Mouse (Mus musculus) intestine, postnatal 0 days (tissue): Measurements from ENCODE around the gene Col18a1. TPM values are rescaled to one million over a fixed set of nuclear protein-coding genes. Genes with fewer than 3 reads are reported as not detected.
A peak's percentile ranks its signal among the peaks of the same experiment; 100 is the strongest.

Source experiments
- ATAC-seq: fragments of 200-750 bp; cut with Nextera tagmentation; 2 replicates; pipeline ENCODE4 v1.8.0; 2017; ENCODE audit warnings: mild to moderate bottlenecking, moderate TSS enrichment, moderate library complexity
- H3K27ac ChIP-seq: fragments of 300-500 bp; sonication (generic); 2 replicates; pipeline ENCODE4 v1.5.1; 2014; ENCODE audit warnings: mild to moderate bottlenecking, low read depth, low read length, moderate library complexity
- H3K27me3 ChIP-seq: fragments of 300-500 bp; sonication (generic); replicated peaks from 2 replicates; pipeline ENCODE4 v1.6.1; 2014; ENCODE audit warnings: low read length, mixed read lengths; ENCODE audit not compliant: control insufficient read depth, insufficient read depth
- H3K36me3 ChIP-seq: fragments of 300-500 bp; sonication (generic); 2 replicates; pipeline ENCODE4 v1.6.1; 2014; ENCODE audit warnings: mild to moderate bottlenecking, moderate library complexity; ENCODE audit not compliant: control insufficient read depth, insufficient read depth
- H3K4me1 ChIP-seq: fragments of 300-500 bp; sonication (generic); replicated peaks from 2 replicates; pipeline ENCODE4 v1.6.1; 2014; ENCODE audit warnings: antibody characterized with exemption, low read length, mixed read lengths; ENCODE audit not compliant: control insufficient read depth, insufficient read depth
- H3K4me2 ChIP-seq: fragments of 300-500 bp; sonication (generic); replicated peaks from 2 replicates; pipeline ENCODE4 v1.6.1; 2014; ENCODE audit warnings: low read depth, mild to moderate bottlenecking, moderate library complexity
- H3K4me3 ChIP-seq: fragments of 300-500 bp; sonication (generic); 2 replicates; pipeline ENCODE4 v1.5.1; 2014; ENCODE audit warnings: low read depth, low read length
- H3K9ac ChIP-seq: fragments of 300-500 bp; sonication (generic); 2 replicates; pipeline ENCODE4 v1.6.1; 2014; ENCODE audit warnings: mild to moderate bottlenecking, low read depth, low read length
- H3K9me3 ChIP-seq: fragments of 300-500 bp; sonication (generic); 2 replicates; pipeline ENCODE4 v1.6.1; 2016; ENCODE audit warnings: mixed run types; ENCODE audit not compliant: control insufficient read depth
- CTCF ChIP-seq: sonication (generic); IDR thresholded peaks from 2 replicates; pipeline ENCODE4 v1.5.1; 2016; ENCODE audit warnings: low read depth, mild to moderate bottlenecking, control low read depth, antibody characterized with exemption, moderate library complexity
- WGBS: fragments of 180-500 bp; shearing (Covaris S2); extraction: QIAGEN DNeasy Blood & Tissue Kit; methylation state at CpG from one replicate; pipeline ENCODE4 v1.1.7; 2014; 5-methylcytosine and 5-hydroxymethylcytosine counted together
- polyA plus RNA-seq: library from polyadenylated mRNA; unstranded; fragments of >200 nt; fragmentation: Nextera tagmentation; extraction: Ambion mirVana; gene quantifications from 2 replicates; pipeline ENCODE4 v1.2.1, GENCODE M21; 2015

Col18a1 gene
- polyA plus RNA-seq, 1 experiment from 2014 or later: 35.2 TPM

DNA sequence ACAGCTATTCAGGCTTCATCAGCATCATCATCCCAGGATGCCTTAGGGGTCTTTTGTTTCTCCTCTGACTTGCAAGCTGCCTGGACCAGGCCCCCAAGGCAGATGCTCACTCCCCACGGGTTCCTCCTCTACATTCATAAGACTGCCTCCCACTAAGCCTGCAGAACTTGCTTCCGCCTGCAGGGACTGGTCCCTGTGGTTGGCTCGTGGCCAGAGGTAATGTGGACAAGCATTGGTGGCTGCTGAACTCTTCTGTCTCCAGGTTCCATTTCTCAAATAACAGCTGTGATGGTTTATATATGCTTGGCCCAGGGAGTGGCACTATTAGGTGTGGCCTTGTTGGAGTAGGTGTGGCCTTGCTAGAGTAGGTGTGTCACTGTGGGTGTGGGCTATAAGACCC is 104.9 kb downstream of the Col18a1 start:
- Histone ChIP-seq H3K27me3 (no peaks in the 10 kb centered on the region), H3K9me3 (no peaks in the 10 kb centered on the region), H3K4me3 (no peak overlapping the region), H3K4me2 (no peak overlapping the region), H3K4me1 (no peaks in the 10 kb centered on the region), H3K27ac (no peak overlapping the region), H3K36me3 (no peaks in the 10 kb centered on the region), H3K9ac (no peak overlapping the region)
- WGBS: 67% methylated on average over 3 of the region's 3 CpGs
- ATAC-seq: no peak
- TF ChIP-seq CTCF: no peak

GRCm38 (mm10) chr10:77056768-77057167 is 109.6 kb downstream of the Col18a1 start:
- H3K4me3 ChIP-seq: no peak overlapping the region

DNA sequence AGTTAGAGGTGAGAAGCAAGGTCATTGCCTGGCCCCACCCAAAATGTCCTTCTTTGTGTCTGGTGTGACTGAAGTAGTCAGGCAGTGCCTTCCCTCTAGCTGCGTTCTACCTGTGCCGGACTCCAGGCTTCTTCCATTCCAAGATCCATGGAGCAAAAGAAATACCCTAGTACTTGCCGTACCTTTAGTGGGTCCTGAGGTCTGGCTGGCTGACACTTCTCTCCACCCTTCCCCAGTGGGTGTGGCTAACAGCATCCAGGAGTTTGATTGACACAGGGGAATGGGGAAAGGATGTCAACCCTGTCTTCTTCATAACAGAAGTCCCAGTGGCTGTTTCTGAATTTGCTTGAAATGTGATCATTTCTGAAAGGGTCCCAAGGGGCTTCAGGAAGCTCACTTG is 117.7 kb downstream of the Col18a1 start:
- Histone ChIP-seq H3K4me2 (no peak overlapping the region), H3K9ac (no peak overlapping the region), H3K4me3 (no peak overlapping the region), H3K27ac (no peak overlapping the region), H3K27me3 (no peaks in the 10 kb centered on the region), H3K36me3 (peaks cover 68% of the 10 kb centered on the region), H3K9me3 (no peaks in the 10 kb centered on the region), H3K4me1 (no peaks in the 10 kb centered on the region)
- WGBS: 85% methylated on average over 3 of the region's 3 CpGs
- no peak for ATAC-seq
- no peak for TF ChIP-seq CTCF

More at GRCm38 (mm10) chr10:77056768-77057167, 109.6 kb downstream of the Col18a1 start:
- no peak overlapping the region for H3K9ac ChIP-seq
- TF ChIP-seq CTCF: no peak
- no peaks in the 10 kb centered on the region for H3K9me3 ChIP-seq
- H3K4me1 ChIP-seq: no peaks in the 10 kb centered on the region
- H3K27ac ChIP-seq: no peak overlapping the region
- H3K4me2 ChIP-seq: no peak overlapping the region
- no peak for ATAC-seq
- peaks cover 5% of the 10 kb centered on the region; the same call in 1 of the 2 replicates for H3K36me3 ChIP-seq
- H3K27me3 ChIP-seq: no peaks in the 10 kb centered on the region
- 77% methylated on average over 10 of the region's 10 CpGs for WGBS

GRCm38 (mm10) chr10:77048196-77048595 is 118.2 kb downstream of the Col18a1 start:
- WGBS: 72% methylated on average over 4 of the region's 4 CpGs
- Histone ChIP-seq H3K4me2 (no peak overlapping the region), H3K27me3 (no peaks in the 10 kb centered on the region), H3K9ac (no peak overlapping the region), H3K36me3 (peaks cover 71% of the 10 kb centered on the region), H3K4me1 (no peaks in the 10 kb centered on the region), H3K9me3 (no peaks in the 10 kb centered on the region), H3K4me3 (no peak overlapping the region), H3K27ac (no peak overlapping the region)
- ATAC-seq: no peak
- TF ChIP-seq CTCF: no peak

DNA sequence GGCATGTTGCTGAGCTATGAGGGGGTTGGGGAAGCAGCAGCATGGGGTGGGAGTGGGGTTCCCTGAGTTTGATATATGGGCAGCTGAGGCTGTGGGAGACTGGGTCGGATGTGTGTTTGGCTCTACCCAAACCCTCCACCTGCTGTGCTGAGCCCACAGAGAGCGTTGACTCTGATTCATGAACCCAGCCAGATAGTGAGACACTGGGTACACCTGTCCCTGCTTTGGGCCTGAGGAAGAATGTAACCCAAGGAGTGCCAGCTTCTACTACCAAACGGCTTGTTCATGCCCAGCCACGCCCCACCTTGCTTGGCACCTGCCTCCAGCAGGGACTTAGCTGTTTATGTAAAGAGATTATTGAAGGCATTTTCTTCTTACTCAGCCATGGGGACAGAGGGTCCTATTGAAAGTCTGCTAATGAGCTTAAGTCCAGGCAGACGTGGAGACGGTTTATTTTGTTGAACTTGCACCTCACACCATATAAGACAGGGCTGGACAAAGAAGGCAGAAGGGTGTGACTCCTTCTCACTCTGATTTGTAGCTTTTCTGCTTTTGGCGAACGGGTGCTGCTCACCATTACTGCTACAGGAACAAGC is 127.7 kb downstream of the Col18a1 start:
- ATAC-seq: no peak
- Histone ChIP-seq H3K4me3 (no peak overlapping the region), H3K27ac (no peak overlapping the region), H3K9ac (no peak overlapping the region), H3K27me3 (no peaks in the 10 kb centered on the region), H3K36me3 (peaks cover 55% of the 10 kb centered on the region), H3K4me2 (no peak overlapping the region), H3K9me3 (no peaks in the 10 kb centered on the region), H3K4me1 (0 out of 2 replicates have a peak, but pooled peaks cover 13% of the 10 kb centered on the region)
- TF ChIP-seq CTCF: no peak
- 87% methylated on average over 8 of the region's 8 CpGs for WGBS

DNA sequence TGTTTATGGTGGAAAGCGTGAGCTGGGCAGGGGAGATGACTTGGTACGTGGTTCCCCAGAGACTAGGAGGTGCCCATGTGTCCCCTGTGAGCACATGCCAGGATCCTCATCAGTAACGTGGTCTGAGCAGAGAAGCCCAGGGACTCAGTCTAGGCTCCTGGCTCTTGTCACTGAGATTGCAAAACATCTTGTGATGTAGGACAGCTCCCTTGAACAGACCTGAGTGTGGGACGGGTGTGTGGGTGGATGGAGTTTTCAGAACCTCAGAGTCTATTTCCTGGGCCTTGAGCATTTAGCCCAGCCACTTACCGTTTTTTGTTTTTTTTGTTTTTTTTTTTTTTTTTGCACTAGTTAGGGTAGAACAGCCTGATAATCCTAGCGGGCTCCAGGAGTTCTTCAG is 130.9 kb downstream of the Col18a1 start:
- WGBS: 71% methylated on average over 6 of the region's 6 CpGs

More for the DNA sequence above, 130.9 kb downstream of the Col18a1 start:
- 0 out of 2 replicates have a peak overlapping the region, but pooled peaks have one; percentile 62 for H3K9ac ChIP-seq
- H3K36me3 ChIP-seq: peaks cover 27% of the 10 kb centered on the region
- no peaks in the 10 kb centered on the region for H3K9me3 ChIP-seq
- H3K4me2 ChIP-seq: peak overlapping the region; percentile 96
- H3K4me3 ChIP-seq: no peak overlapping the region; the same call in 1 of the 2 replicates
- no peaks in the 10 kb centered on the region for H3K27me3 ChIP-seq
- no peak overlapping the region for H3K27ac ChIP-seq
- no peak for ATAC-seq
- no peak for TF ChIP-seq CTCF
- H3K4me1 ChIP-seq: 0 out of 2 replicates have a peak, but pooled peaks cover 19% of the 10 kb centered on the region
